Mouse (Mus musculus): ENCODE measurements around the gene Lcn5. TPM values are rescaled to one million over a fixed set of nuclear protein-coding genes. Genes with fewer than 3 reads are reported as not detected.

The Lcn5 gene
- polyA plus RNA-seq, 1 experiment = not detected

GRCm38 (mm10) chr2:25661245-25661970 is 3.7 kb downstream of the Lcn5 start:
- Histone ChIP-seq H3K4me3 (ENCODE audit: low read depth, low read length) (no peak overlapping the region), H3K4me1 (ENCODE audit: control insufficient read depth, insufficient read depth, low read length) (no peaks in the 10 kb centered on the region), H3K9me3 (replicated peaks; ENCODE audit: control insufficient read depth, insufficient read depth, low read length, poor library complexity, severe bottlenecking) (no peaks in the 10 kb centered on the region), H3K27me3 (ENCODE audit: control insufficient read depth, insufficient read depth, low read length, poor library complexity, severe bottlenecking) (no peaks in the 10 kb centered on the region), H3K36me3 (ENCODE audit: control insufficient read depth, insufficient read depth, low read length, poor library complexity, severe bottlenecking) (no peaks in the 10 kb centered on the region), H3K27ac (ENCODE audit: insufficient read depth, low read length) (no peak overlapping the region), H3K9ac (ENCODE audit: low read depth, poor library complexity, severe bottlenecking) (no peak overlapping the region)
- no peak for TF ChIP-seq POLR2A (IDR thresholded peaks at IDR 0.05; ENCODE audit: insufficient read depth, low read length)
- no peak for TF ChIP-seq CTCF (IDR thresholded peaks at IDR 0.05; ENCODE audit: low read depth, low read length)
- TF ChIP-seq EP300 (IDR thresholded peaks at IDR 0.05; ENCODE audit: insufficient read depth, low read depth, low read length) = no peak

- TF ChIP-seq CTCF (IDR thresholded peaks at IDR 0.05; ENCODE audit: low read depth, low read length) (peak; percentile 73), POLR2A (IDR thresholded peaks at IDR 0.05; ENCODE audit: insufficient read depth, low read length) (no peak)
- no peak overlapping the region for H3K9ac ChIP-seq (ENCODE audit: low read depth, poor library complexity, severe bottlenecking)
- H3K4me3 ChIP-seq (ENCODE audit: low read depth, low read length) = no peak overlapping the region
- no peaks in the 10 kb centered on the region for H3K36me3 ChIP-seq (ENCODE audit: control insufficient read depth, insufficient read depth, low read length, poor library complexity, severe bottlenecking)
- no peak overlapping the region for H3K27ac ChIP-seq (ENCODE audit: insufficient read depth, low read length)
- H3K9me3 ChIP-seq (replicated peaks; ENCODE audit: control insufficient read depth, insufficient read depth, low read length, poor library complexity, severe bottlenecking) = no peaks in the 10 kb centered on the region
- H3K4me1 ChIP-seq (ENCODE audit: control insufficient read depth, insufficient read depth, low read length) = no peaks in the 10 kb centered on the region
- no peaks in the 10 kb centered on the region for H3K27me3 ChIP-seq (ENCODE audit: control insufficient read depth, insufficient read depth, low read length, poor library complexity, severe bottlenecking)
Observed at GRCm38 (mm10) chr2:25663511-25663910, 5.8 kb downstream of the Lcn5 start.

- Histone ChIP-seq H3K27ac (ENCODE audit: insufficient read depth, low read length) (no peak overlapping the region), H3K36me3 (ENCODE audit: control insufficient read depth, insufficient read depth, low read length, poor library complexity, severe bottlenecking) (no peaks in the 10 kb centered on the region), H3K4me1 (ENCODE audit: control insufficient read depth, insufficient read depth, low read length) (no peaks in the 10 kb centered on the region), H3K9ac (ENCODE audit: low read depth, poor library complexity, severe bottlenecking) (no peak overlapping the region), H3K27me3 (ENCODE audit: control insufficient read depth, insufficient read depth, low read length, poor library complexity, severe bottlenecking) (no peaks in the 10 kb centered on the region), H3K9me3 (replicated peaks; ENCODE audit: control insufficient read depth, insufficient read depth, low read length, poor library complexity, severe bottlenecking) (no peaks in the 10 kb centered on the region), H3K4me3 (ENCODE audit: low read depth, low read length) (no peak overlapping the region)
- no peak for TF ChIP-seq CTCF (IDR thresholded peaks at IDR 0.05; ENCODE audit: low read depth, low read length)
- no peak for TF ChIP-seq POLR2A (IDR thresholded peaks at IDR 0.05; ENCODE audit: insufficient read depth, low read length)
- TF ChIP-seq EP300 (IDR thresholded peaks at IDR 0.05; ENCODE audit: insufficient read depth, low read depth, low read length) = no peak
Observed at GRCm38 (mm10) chr2:25664125-25664524, 6.4 kb downstream of the Lcn5 start.

- Histone ChIP-seq H3K4me3 (ENCODE audit: low read depth, low read length) (no peak overlapping the region), H3K27me3 (ENCODE audit: control insufficient read depth, insufficient read depth, low read length, poor library complexity, severe bottlenecking) (no peaks in the 10 kb centered on the region), H3K27ac (ENCODE audit: insufficient read depth, low read length) (no peak overlapping the region), H3K4me1 (ENCODE audit: control insufficient read depth, insufficient read depth, low read length) (no peaks in the 10 kb centered on the region), H3K36me3 (ENCODE audit: control insufficient read depth, insufficient read depth, low read length, poor library complexity, severe bottlenecking) (no peaks in the 10 kb centered on the region), H3K9ac (ENCODE audit: low read depth, poor library complexity, severe bottlenecking) (no peak overlapping the region), H3K9me3 (replicated peaks; ENCODE audit: control insufficient read depth, insufficient read depth, low read length, poor library complexity, severe bottlenecking) (no peaks in the 10 kb centered on the region)
- TF ChIP-seq EP300 (IDR thresholded peaks at IDR 0.05; ENCODE audit: insufficient read depth, low read depth, low read length) (no peak), POLR2A (IDR thresholded peaks at IDR 0.05; ENCODE audit: insufficient read depth, low read length) (no peak), CTCF (IDR thresholded peaks at IDR 0.05; ENCODE audit: low read depth, low read length) (no peak)
Observed at GRCm38 (mm10) chr2:25666516-25666915, 8.8 kb downstream of the Lcn5 start.

- H3K36me3 ChIP-seq (ENCODE audit: control insufficient read depth, insufficient read depth, low read length, poor library complexity, severe bottlenecking) = no peaks in the 10 kb centered on the region
- TF ChIP-seq EP300 (IDR thresholded peaks at IDR 0.05; ENCODE audit: insufficient read depth, low read depth, low read length) (no peak), CTCF (IDR thresholded peaks at IDR 0.05; ENCODE audit: low read depth, low read length) (no peak), POLR2A (IDR thresholded peaks at IDR 0.05; ENCODE audit: insufficient read depth, low read length) (no peak)
- H3K9me3 ChIP-seq (replicated peaks; ENCODE audit: control insufficient read depth, insufficient read depth, low read length, poor library complexity, severe bottlenecking) = no peaks in the 10 kb centered on the region
- H3K27ac ChIP-seq (ENCODE audit: insufficient read depth, low read length) = no peak within 1 kb of the TSS
- H3K27me3 ChIP-seq (ENCODE audit: control insufficient read depth, insufficient read depth, low read length, poor library complexity, severe bottlenecking) = no peaks in the 10 kb centered on the region
- H3K4me3 ChIP-seq (ENCODE audit: low read depth, low read length) = no peak within 1 kb of the TSS
- H3K4me1 ChIP-seq (ENCODE audit: control insufficient read depth, insufficient read depth, low read length) = no peaks in the 10 kb centered on the region
- no peak within 1 kb of the TSS for H3K9ac ChIP-seq (ENCODE audit: low read depth, poor library complexity, severe bottlenecking)
Observed at GRCm38 (mm10) chr2:25676486-25676885, 18.7 kb downstream of the Lcn5 start, which contains the start of gene Lcn6. TSS of gene Lcn6 (plus strand) at chr2:25676786.

GRCm38 (mm10) chr2:25679559-25679958 is 21.8 kb downstream of the Lcn5 start:
- Histone ChIP-seq H3K27me3 (ENCODE audit: control insufficient read depth, insufficient read depth, low read length, poor library complexity, severe bottlenecking) (no peaks in the 10 kb centered on the region), H3K4me3 (ENCODE audit: low read depth, low read length) (no peak overlapping the region), H3K27ac (ENCODE audit: insufficient read depth, low read length) (no peak overlapping the region), H3K9me3 (replicated peaks; ENCODE audit: control insufficient read depth, insufficient read depth, low read length, poor library complexity, severe bottlenecking) (no peaks in the 10 kb centered on the region), H3K9ac (ENCODE audit: low read depth, poor library complexity, severe bottlenecking) (no peak overlapping the region), H3K36me3 (ENCODE audit: control insufficient read depth, insufficient read depth, low read length, poor library complexity, severe bottlenecking) (no peaks in the 10 kb centered on the region), H3K4me1 (ENCODE audit: control insufficient read depth, insufficient read depth, low read length) (no peaks in the 10 kb centered on the region)
- TF ChIP-seq EP300 (IDR thresholded peaks at IDR 0.05; ENCODE audit: insufficient read depth, low read depth, low read length) (no peak), CTCF (IDR thresholded peaks at IDR 0.05; ENCODE audit: low read depth, low read length) (no peak), POLR2A (IDR thresholded peaks at IDR 0.05; ENCODE audit: insufficient read depth, low read length) (no peak)

Data from ES-Bruce4 (cell line).